Mouse (Mus musculus) brain, embryonic 14.5 days (tissue): Measurements from ENCODE around the gene Pappa2.

ENCODE experiments used
- CTCF ChIP-seq: fragments of 200-500 bp; IDR thresholded peaks from 2 replicates; pipeline ENCODE4 v1.5.1; 2012; ENCODE audit warnings: inconsistent platforms, mild to moderate bottlenecking, moderate library complexity, borderline replicate concordance; ENCODE audit not compliant: insufficient read depth, insufficient read length; ENCODE audit errors: extremely low read depth
- POLR2A ChIP-seq: fragments of 200-500 bp; IDR thresholded peaks from 2 replicates; pipeline ENCODE4 v1.6.1; 2012; ENCODE audit warnings: mild to moderate bottlenecking, inconsistent platforms, borderline replicate concordance; ENCODE audit not compliant: poor library complexity, insufficient read depth, insufficient read length, severe bottlenecking; ENCODE audit errors: extremely low read depth

DNA sequence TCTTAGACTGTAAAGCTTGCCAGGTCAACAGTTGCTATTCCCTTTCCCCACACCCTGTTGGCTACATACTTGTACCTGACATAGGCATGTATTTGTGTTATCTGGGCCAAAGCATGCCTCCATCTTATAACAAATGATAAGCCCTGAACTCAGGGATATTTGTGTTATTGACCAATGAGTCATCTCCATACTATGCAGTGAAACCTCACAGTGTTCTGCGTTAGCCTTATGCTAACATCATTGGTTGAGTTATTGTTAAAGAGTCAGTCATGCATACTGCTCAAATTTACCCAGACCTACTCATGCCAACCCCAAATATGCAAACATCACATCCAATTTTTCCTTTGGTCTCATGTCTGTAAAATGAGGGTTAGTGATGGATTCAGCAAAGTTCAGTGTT is 279.0 kb downstream of the Pappa2 start:
- TF ChIP-seq POLR2A (no peak), CTCF (no peak)
